Mouse (Mus musculus) liver, embryonic 15.5 days (tissue): ENCODE results near the gene Polr3gl. TPM values are rescaled to one million over a fixed set of nuclear protein-coding genes. Genes with fewer than 3 reads are reported as not detected.

Experiments
- ATAC-seq: fragments of 200-750 bp; cut with Nextera tagmentation; 2 replicates; pipeline ENCODE4 v1.8.0; 2017; ENCODE audit warnings: moderate number of reproducible peaks, mild to moderate bottlenecking, moderate library complexity; ENCODE audit not compliant: insufficient read depth
- H3K27ac ChIP-seq: fragments of 300-500 bp; sonication (generic); replicated peaks from 2 replicates; pipeline ENCODE4 v1.5.1; 2015; ENCODE audit warnings: mild to moderate bottlenecking, inconsistent platforms
- H3K27me3 ChIP-seq: fragments of 300-500 bp; sonication (generic); 2 replicates; pipeline ENCODE4 v1.6.1; 2015; ENCODE audit warnings: mild to moderate bottlenecking, inconsistent platforms
- H3K36me3 ChIP-seq: fragments of 300-500 bp; sonication (generic); replicated peaks from 2 replicates; pipeline ENCODE4 v1.6.1; 2015; ENCODE audit warnings: moderate library complexity, mild to moderate bottlenecking, inconsistent platforms
- H3K4me1 ChIP-seq: fragments of 300-500 bp; sonication (generic); replicated peaks from 2 replicates; pipeline ENCODE4 v1.6.1; 2015; ENCODE audit warnings: inconsistent platforms
- H3K4me2 ChIP-seq: fragments of 300-500 bp; sonication (generic); 2 replicates; pipeline ENCODE4 v1.6.1; 2015; ENCODE audit warnings: moderate library complexity, mild to moderate bottlenecking, inconsistent platforms
- H3K4me3 ChIP-seq: fragments of 300-500 bp; sonication (generic); replicated peaks from 2 replicates; pipeline ENCODE4 v1.5.1; 2015; ENCODE audit warnings: mild to moderate bottlenecking, inconsistent platforms
- H3K9ac ChIP-seq: fragments of 300-500 bp; sonication (generic); 2 replicates; pipeline ENCODE4 v1.6.1; 2015; ENCODE audit warnings: moderate library complexity, mild to moderate bottlenecking, inconsistent platforms
- H3K9me3 ChIP-seq: fragments of 300-500 bp; sonication (generic); replicated peaks from 2 replicates; pipeline ENCODE4 v1.6.1; 2016; ENCODE audit warnings: inconsistent platforms
- WGBS: fragments of 180-500 bp; shearing (Covaris S2); methylation state at CpG from one replicate; pipeline ENCODE4 v1.1.7; 2015; ENCODE audit warnings: mixed read lengths; ENCODE audit not compliant: insufficient replicate concordance; 5-methylcytosine and 5-hydroxymethylcytosine counted together
- polyA plus RNA-seq: library from polyadenylated mRNA; unstranded; fragments of >200 nt; fragmentation: Nextera tagmentation; extraction: Ambion mirVana; gene quantifications from 2 replicates; pipeline ENCODE4 v1.2.1, GENCODE M21; 2015

Gene Polr3gl
- polyA plus RNA-seq, 1 experiment from 2014 or later, result 10.9 TPM

DNA sequence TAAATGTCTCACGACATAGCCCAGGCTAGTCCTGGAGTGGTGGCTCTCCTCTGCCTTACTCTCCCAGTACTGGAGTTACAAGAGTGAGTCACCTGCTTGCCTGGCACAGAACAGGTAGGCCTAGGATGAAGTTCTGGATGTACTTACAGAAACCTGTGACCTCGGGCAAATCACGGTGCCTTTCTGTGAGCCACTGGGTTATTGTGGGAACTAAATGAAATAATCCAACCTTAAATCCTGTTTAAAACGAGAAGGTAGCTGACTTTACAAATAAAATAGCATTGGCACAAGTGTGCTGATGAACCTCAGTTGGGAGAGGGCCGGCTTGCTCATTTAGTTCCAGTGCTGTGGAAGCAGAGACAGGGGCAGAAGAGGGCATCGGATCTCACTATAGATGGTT is 39.7 kb downstream of the Polr3gl start:
- no peaks in the 10 kb centered on the region for H3K27me3 ChIP-seq
- no peak overlapping the region for H3K4me2 ChIP-seq
- ATAC-seq, result no peak
- whole genome bisulfite sequencing, result 74% methylated on average over 6 of the region's 6 CpGs
- no peak overlapping the region for H3K9ac ChIP-seq
- no peak overlapping the region for H3K27ac ChIP-seq
- H3K36me3 ChIP-seq, result peaks cover 3% of the 10 kb centered on the region
- H3K9me3 ChIP-seq, result no peaks in the 10 kb centered on the region
- H3K4me3 ChIP-seq, result no peak overlapping the region
- peaks cover 38% of the 10 kb centered on the region for H3K4me1 ChIP-seq

GRCm38 (mm10) chr3:96553601-96554000 is 40.4 kb downstream of the Polr3gl start:
- H3K4me3 ChIP-seq, result no peak overlapping the region
- H3K4me2 ChIP-seq, result no peak overlapping the region
- WGBS, result 36% methylated on average over 6 of the region's 6 CpGs
- no peaks in the 10 kb centered on the region for H3K9me3 ChIP-seq
- no peak for ATAC-seq
- H3K36me3 ChIP-seq, result no peaks in the 10 kb centered on the region
- H3K9ac ChIP-seq, result no peak overlapping the region
- peaks cover 37% of the 10 kb centered on the region for H3K4me1 ChIP-seq
- H3K27me3 ChIP-seq, result no peaks in the 10 kb centered on the region
- no peak overlapping the region for H3K27ac ChIP-seq

GRCm38 (mm10) chr3:96551890-96552289 is 42.1 kb downstream of the Polr3gl start:
- no peaks in the 10 kb centered on the region for H3K9me3 ChIP-seq
- no peak for ATAC-seq
- no peaks in the 10 kb centered on the region for H3K27me3 ChIP-seq
- no peak overlapping the region for H3K4me2 ChIP-seq
- WGBS, result 44% methylated on average over 7 of the region's 7 CpGs
- no peak overlapping the region for H3K9ac ChIP-seq
- no peak overlapping the region for H3K4me3 ChIP-seq
- no peak overlapping the region for H3K27ac ChIP-seq
- H3K4me1 ChIP-seq, result peaks cover 33% of the 10 kb centered on the region
- no peaks in the 10 kb centered on the region for H3K36me3 ChIP-seq

DNA sequence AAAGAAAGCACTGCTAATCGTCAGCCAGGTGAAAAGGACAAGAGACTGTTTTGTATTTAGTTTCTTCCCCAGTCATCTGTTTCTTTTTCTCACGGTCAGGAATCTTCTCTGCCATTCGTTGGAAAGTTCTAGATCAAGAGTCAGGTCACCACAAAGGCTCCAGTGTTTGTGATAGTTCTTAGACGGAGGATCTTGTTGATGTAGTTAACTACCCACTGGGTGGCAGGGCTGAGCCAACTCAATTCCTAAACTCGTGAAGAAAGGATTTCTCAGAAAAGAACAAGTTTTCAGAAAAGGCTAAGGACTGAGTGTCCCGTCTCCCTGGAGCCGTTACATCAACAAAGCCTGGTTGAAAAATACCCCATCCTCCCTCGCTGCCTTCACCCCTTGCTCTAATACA is 42.8 kb downstream of the Polr3gl start:
- no peak overlapping the region for H3K27ac ChIP-seq

DNA sequence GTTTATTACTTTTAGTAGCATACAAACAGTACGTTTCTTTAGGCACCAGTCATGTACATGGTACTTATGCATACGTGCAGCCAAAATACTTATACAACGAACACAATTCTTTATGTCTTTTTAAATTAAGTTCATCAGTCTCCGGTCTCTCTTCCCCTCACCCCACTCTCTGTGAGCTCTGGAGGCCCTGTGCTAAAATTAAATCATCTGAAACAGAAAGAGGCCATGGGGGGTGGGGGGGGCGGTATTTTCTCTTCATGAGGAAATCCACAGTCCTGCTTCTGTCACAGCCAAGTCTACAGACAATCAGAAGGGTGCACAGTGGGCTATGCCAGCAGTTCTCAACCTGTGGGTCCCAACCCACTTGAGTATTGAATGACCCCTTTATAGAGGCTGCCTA is 44.6 kb downstream of the Polr3gl start:
- Histone ChIP-seq H3K27ac (no peak overlapping the region), H3K4me2 (no peak overlapping the region), H3K9ac (no peak overlapping the region), H3K9me3 (no peaks in the 10 kb centered on the region), H3K4me1 (peaks cover 12% of the 10 kb centered on the region; the same call in 1 of the 2 replicates), H3K36me3 (no peaks in the 10 kb centered on the region), H3K4me3 (no peak overlapping the region), H3K27me3 (peaks cover 5% of the 10 kb centered on the region; the same call in 1 of the 2 replicates)
- WGBS, result 62% methylated on average over 5 of the region's 5 CpGs
- ATAC-seq, result no peak

More for the DNA sequence above, 42.8 kb downstream of the Polr3gl start:
- H3K36me3 ChIP-seq, result no peaks in the 10 kb centered on the region
- no peak for ATAC-seq
- H3K4me3 ChIP-seq, result no peak overlapping the region
- no peaks in the 10 kb centered on the region for H3K9me3 ChIP-seq
- WGBS, result 14% methylated on average over 8 of the region's 8 CpGs
- H3K4me2 ChIP-seq, result no peak overlapping the region
- H3K9ac ChIP-seq, result no peak overlapping the region
- H3K27me3 ChIP-seq, result no peaks in the 10 kb centered on the region
- H3K4me1 ChIP-seq, result peaks cover 26% of the 10 kb centered on the region

DNA sequence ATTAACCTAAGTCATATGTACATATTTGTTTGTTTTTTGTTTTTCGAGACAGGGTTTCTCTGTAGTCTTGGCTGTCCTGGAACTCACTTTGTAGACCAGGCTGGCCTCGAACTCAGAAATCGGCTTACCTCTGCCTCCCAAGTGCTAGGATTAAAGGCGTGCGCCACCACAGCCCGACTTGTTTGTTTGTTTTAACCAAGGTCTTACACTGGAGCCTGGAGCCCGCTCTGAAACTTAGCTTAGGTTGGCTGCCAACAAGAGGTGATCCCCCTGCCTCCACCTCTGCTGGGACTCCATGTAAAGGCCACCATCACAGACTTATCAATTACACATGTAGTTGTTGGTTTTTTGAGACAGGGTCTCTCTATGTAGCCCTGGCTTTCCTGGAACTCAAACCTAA is 45.2 kb downstream of the Polr3gl start:
- Histone ChIP-seq H3K9ac (no peak overlapping the region), H3K36me3 (no peaks in the 10 kb centered on the region), H3K27ac (no peak overlapping the region), H3K27me3 (peaks cover 10% of the 10 kb centered on the region; the same call in 1 of the 2 replicates), H3K4me2 (no peak overlapping the region), H3K4me1 (peaks cover 10% of the 10 kb centered on the region; the same call in 1 of the 2 replicates), H3K4me3 (no peak overlapping the region), H3K9me3 (no peaks in the 10 kb centered on the region)
- 71% methylated on average over 7 of the region's 7 CpGs for WGBS
- no peak for ATAC-seq

DNA sequence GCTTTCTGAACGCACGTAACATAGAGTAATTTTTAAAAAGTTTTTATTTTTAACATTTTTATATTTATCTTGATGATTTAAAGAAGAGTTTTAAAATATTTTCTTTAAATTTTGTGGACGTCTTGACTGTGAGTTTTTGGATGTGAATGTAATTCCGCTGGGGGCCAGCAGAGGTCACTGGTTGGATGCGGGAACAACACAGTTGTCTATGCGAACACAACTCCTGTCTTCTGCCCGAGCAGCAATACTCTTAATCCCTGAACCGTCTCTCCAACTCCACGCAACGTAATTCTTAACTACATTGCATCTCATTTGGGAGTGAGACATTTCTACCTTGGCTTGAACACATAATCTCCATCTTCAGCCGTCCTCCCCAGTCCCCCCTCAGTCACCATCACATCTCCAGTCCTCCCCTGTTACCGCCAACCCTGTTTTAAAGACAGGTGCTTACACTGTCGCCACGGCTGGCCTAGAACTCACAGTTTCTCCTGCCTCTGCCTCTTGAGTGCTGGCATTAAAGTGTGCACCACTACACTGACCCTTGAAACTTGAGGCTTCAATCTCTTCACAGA is 46.5 kb downstream of the Polr3gl start:
- H3K4me3 ChIP-seq, result no peak overlapping the region
- peak overlapping the region; percentile 35; the same call in 1 of the 2 replicates for H3K4me2 ChIP-seq
- peaks cover 20% of the 10 kb centered on the region for H3K27me3 ChIP-seq
- no peaks in the 10 kb centered on the region for H3K36me3 ChIP-seq
- no peak for ATAC-seq
- H3K9me3 ChIP-seq, result no peaks in the 10 kb centered on the region
- no peak overlapping the region for H3K9ac ChIP-seq
- WGBS, result 12% methylated on average over 14 of the region's 14 CpGs
- no peak overlapping the region for H3K27ac ChIP-seq
- peaks cover 7% of the 10 kb centered on the region; the same call in 1 of the 2 replicates for H3K4me1 ChIP-seq

- H3K9me3 ChIP-seq, result no peaks in the 10 kb centered on the region
- H3K4me1 ChIP-seq, result peaks cover 6% of the 10 kb centered on the region; the same call in 1 of the 2 replicates
- no peak for ATAC-seq
- no peaks in the 10 kb centered on the region for H3K36me3 ChIP-seq
- no peak overlapping the region for H3K27ac ChIP-seq
- peaks cover 20% of the 10 kb centered on the region for H3K27me3 ChIP-seq
- no peak overlapping the region for H3K4me2 ChIP-seq
- 41% methylated on average over 4 of the region's 4 CpGs for WGBS
- no peak overlapping the region for H3K9ac ChIP-seq
- no peak overlapping the region for H3K4me3 ChIP-seq
Observed at GRCm38 (mm10) chr3:96546880-96547279, 47.1 kb downstream of the Polr3gl start.

DNA sequence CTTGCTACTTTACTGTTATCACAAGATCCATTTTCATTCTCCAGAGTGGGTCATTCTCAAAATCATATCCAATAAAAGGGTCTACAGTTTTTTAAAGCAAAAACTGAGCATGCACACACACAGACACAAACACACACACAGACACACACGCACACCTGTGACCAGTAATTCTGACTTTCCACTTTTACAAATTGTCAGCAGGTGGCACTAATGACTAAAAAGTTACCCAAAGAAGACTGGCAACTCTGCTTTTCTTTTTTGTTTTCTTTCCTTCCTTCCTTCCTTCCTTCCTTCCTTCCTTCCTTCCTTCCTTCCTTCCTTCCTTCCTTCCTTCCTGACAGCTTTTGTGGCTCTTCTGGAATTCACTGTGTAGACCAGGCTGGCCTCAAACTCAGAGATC is 48.4 kb downstream of the Polr3gl start:
- Histone ChIP-seq H3K27ac (no peak overlapping the region), H3K9me3 (no peaks in the 10 kb centered on the region), H3K4me3 (no peak overlapping the region), H3K4me1 (no peaks in the 10 kb centered on the region), H3K27me3 (peaks cover 20% of the 10 kb centered on the region), H3K4me2 (no peak overlapping the region), H3K36me3 (no peaks in the 10 kb centered on the region), H3K9ac (no peak overlapping the region)
- ATAC-seq, result no peak
- 36% methylated on average over 1 of the region's 1 CpGs for WGBS

DNA sequence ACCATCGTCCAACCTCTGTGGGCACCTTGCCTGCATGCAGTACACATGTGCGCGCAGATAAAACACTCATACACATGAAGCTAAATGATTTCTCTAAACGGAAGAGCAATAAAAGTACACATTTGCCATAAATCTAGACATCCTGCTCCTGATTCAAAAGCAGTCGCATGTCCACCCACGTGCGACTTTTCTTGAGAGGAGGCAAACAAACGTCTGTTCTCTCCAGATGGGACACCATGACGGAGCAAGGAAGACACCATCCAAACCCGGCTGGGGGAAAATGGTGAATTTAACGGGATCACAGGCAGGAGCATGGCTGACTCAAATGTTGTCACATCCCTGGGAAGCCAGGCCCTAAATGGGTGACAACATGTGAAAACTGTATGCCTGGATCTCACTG is 50.6 kb downstream of the Polr3gl start:
- Histone ChIP-seq H3K36me3 (no peaks in the 10 kb centered on the region), H3K9ac (no peak overlapping the region), H3K4me2 (no peak overlapping the region), H3K4me1 (no peaks in the 10 kb centered on the region), H3K9me3 (no peaks in the 10 kb centered on the region), H3K27ac (no peak overlapping the region), H3K4me3 (no peak overlapping the region), H3K27me3 (peaks cover 20% of the 10 kb centered on the region)
- WGBS, result 66% methylated on average over 11 of the region's 11 CpGs
- no peak for ATAC-seq

DNA sequence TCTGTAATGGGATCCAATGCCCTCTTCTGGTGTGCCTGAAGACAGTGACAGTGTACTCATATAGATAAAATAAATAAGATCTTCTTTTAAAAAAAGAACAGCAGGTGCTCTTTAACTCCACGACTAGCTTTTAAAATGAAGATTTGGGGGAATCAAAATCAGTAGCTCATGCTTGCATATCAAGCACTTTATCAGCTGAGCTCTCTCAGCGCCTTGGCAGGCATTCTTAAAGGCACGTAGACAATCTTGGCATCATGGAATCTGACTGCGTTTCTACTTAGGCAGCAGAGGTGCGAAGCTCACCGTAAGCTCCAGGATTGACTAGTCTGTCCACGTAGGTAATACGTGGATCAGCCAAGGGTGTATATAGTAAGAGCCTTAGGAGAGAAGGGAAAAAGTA is 51.4 kb downstream of the Polr3gl start:
- H3K9me3 ChIP-seq, result no peaks in the 10 kb centered on the region
- H3K27me3 ChIP-seq, result peaks cover 20% of the 10 kb centered on the region
- no peak overlapping the region for H3K9ac ChIP-seq
- WGBS, result 65% methylated on average over 8 of the region's 8 CpGs
- H3K27ac ChIP-seq, result no peak overlapping the region
- H3K4me1 ChIP-seq, result no peaks in the 10 kb centered on the region
- ATAC-seq, result no peak
- no peak overlapping the region for H3K4me2 ChIP-seq
- H3K4me3 ChIP-seq, result no peak overlapping the region
- H3K36me3 ChIP-seq, result no peaks in the 10 kb centered on the region
